10 mouse cellular contexts compared by ENCODE assay signal in genomic region chr16:11086856-11087588, GRCm38 (mm10). TPM values are rescaled to one million over a fixed set of nuclear protein-coding genes. Genes with fewer than 3 reads are reported as not detected.
DNase-seq lines count a peak whose midpoint lies in the region; ATAC-seq and TF ChIP-seq lines count a peak whose summit lies in the region.
"Had no signal": no experiment of that assay in that cellular context is flagged by ENCODE, and none has a peak within 500 bp of the region (broad histone marks: within the 10 kb centered on the region; RNA-seq: fewer than 3 reads in every experiment).

No protein-coding gene starts in this region.

- DNase-seq in cerebellum, postnatal 36 days = no peak
- DNase-seq in liver, postnatal 0 days = no peak
- DNase-seq in adrenal gland, postnatal 14 days = no peak
- DNase-seq in heart, postnatal 14 days = no peak

- H3K27me3 ChIP-seq in liver, postnatal 0 days (ENCODE audit: insufficient read depth, low read length) = no peaks in the 10 kb centered on the region
- no peaks in the 10 kb centered on the region for H3K27me3 ChIP-seq in liver, embryonic 12.5 days (replicated peaks)
- no peaks in the 10 kb centered on the region for H3K27me3 ChIP-seq in forebrain, embryonic 12.5 days
- no peaks in the 10 kb centered on the region for H3K27me3 ChIP-seq in neural tube, embryonic 14.5 days (ENCODE audit: control insufficient read depth, insufficient read depth, low read length)
- H3K27me3 ChIP-seq: limb, embryonic 15.5 days had no signal

- no peak for TF ChIP-seq EP300 in liver, postnatal 0 days (IDR thresholded peaks at IDR 0.05; ENCODE audit: low read depth)

- H3K4me2 ChIP-seq in liver, postnatal 0 days (ENCODE audit: low read depth, low read length) = no peak overlapping the region
- H3K4me2 ChIP-seq in liver, embryonic 12.5 days = no peak overlapping the region
- no peak overlapping the region for H3K4me2 ChIP-seq in forebrain, embryonic 12.5 days
- no peak overlapping the region for H3K4me2 ChIP-seq in neural tube, embryonic 14.5 days (ENCODE audit: low read depth, low read length)
- H3K4me2 ChIP-seq: limb, embryonic 15.5 days had no signal

- TF ChIP-seq CTCF in liver, postnatal 0 days (IDR thresholded peaks at IDR 0.05; ENCODE audit: low read depth) = 0 out of 2 replicates have a peak, but pooled peaks have one; percentile 17

- intact Hi-C loops in heart, postnatal 14 days (cut with DNase I) = no loop called here

- peak; percentile 47; the same call in 1 of the 2 replicates for ATAC-seq in cerebellum, adult (ENCODE audit: insufficient number of reproducible peaks, low FRiP score, low TSS enrichment)
- ATAC-seq in liver, postnatal 0 days = no peak
- no peak for ATAC-seq in liver, embryonic 12.5 days
- peak; percentile 66; the same call in 1 of the 2 replicates for ATAC-seq in forebrain, embryonic 12.5 days (ENCODE audit: low FRiP score)
- ATAC-seq in neural tube, embryonic 14.5 days (ENCODE audit: low read depth) = peak; percentile 86

- no peak overlapping the region for H3K27ac ChIP-seq in liver, postnatal 0 days (ENCODE audit: low read depth)
- no peak overlapping the region for H3K27ac ChIP-seq in liver, embryonic 12.5 days
- H3K27ac ChIP-seq in forebrain, embryonic 12.5 days = peak overlapping the region; percentile 61
- H3K27ac ChIP-seq in neural tube, embryonic 14.5 days (ENCODE audit: low read depth, low read length) = no peak overlapping the region
- H3K27ac ChIP-seq: limb, embryonic 15.5 days had no signal

- no peaks in the 10 kb centered on the region for H3K9me3 ChIP-seq in liver, postnatal 0 days (ENCODE audit: low read length)
- H3K9me3 ChIP-seq in liver, embryonic 12.5 days (replicated peaks) = no peaks in the 10 kb centered on the region
- H3K9me3 ChIP-seq in forebrain, embryonic 12.5 days = no peaks in the 10 kb centered on the region
- H3K9me3 ChIP-seq in neural tube, embryonic 14.5 days (ENCODE audit: control insufficient read depth, low read length) = no peaks in the 10 kb centered on the region
- H3K9me3 ChIP-seq: limb, embryonic 15.5 days had no signal

- no peaks in the 10 kb centered on the region for H3K4me1 ChIP-seq in liver, postnatal 0 days (ENCODE audit: insufficient read depth)
- no peaks in the 10 kb centered on the region for H3K4me1 ChIP-seq in liver, embryonic 12.5 days
- H3K4me1 ChIP-seq in forebrain, embryonic 12.5 days = peaks cover 12% of the 10 kb centered on the region; the same call in 1 of the 2 replicates
- H3K4me1 ChIP-seq in neural tube, embryonic 14.5 days (ENCODE audit: control insufficient read depth, insufficient read depth, low read length) = no peaks in the 10 kb centered on the region
- H3K4me1 ChIP-seq: limb, embryonic 15.5 days had no signal

- H3K9ac ChIP-seq in liver, postnatal 0 days (replicated peaks) = no peak overlapping the region
- no peak overlapping the region for H3K9ac ChIP-seq in liver, embryonic 12.5 days
- H3K9ac ChIP-seq in forebrain, embryonic 12.5 days = no peak overlapping the region
- no peak overlapping the region for H3K9ac ChIP-seq in neural tube, embryonic 14.5 days (replicated peaks; ENCODE audit: low read depth, low read length)
- H3K9ac ChIP-seq: limb, embryonic 15.5 days had no signal

- peaks cover 75% of the 10 kb centered on the region for H3K36me3 ChIP-seq in liver, postnatal 0 days (replicated peaks; ENCODE audit: insufficient read depth, low read length)
- H3K36me3 ChIP-seq in liver, embryonic 12.5 days = peaks cover 96% of the 10 kb centered on the region
- peaks cover 59% of the 10 kb centered on the region for H3K36me3 ChIP-seq in forebrain, embryonic 12.5 days (replicated peaks)
- H3K36me3 ChIP-seq in neural tube, embryonic 14.5 days (ENCODE audit: control insufficient read depth, insufficient read depth, low read length) = peaks cover 48% of the 10 kb centered on the region

- H3K4me3 ChIP-seq in liver, postnatal 0 days (ENCODE audit: low read depth, low read length) = no peak overlapping the region
- H3K4me3 ChIP-seq in liver, embryonic 12.5 days = no peak overlapping the region
- no peak overlapping the region for H3K4me3 ChIP-seq in forebrain, embryonic 12.5 days (replicated peaks)
- no peak overlapping the region for H3K4me3 ChIP-seq in neural tube, embryonic 14.5 days (ENCODE audit: low read depth, low read length)
- H3K4me3 ChIP-seq: limb, embryonic 15.5 days; myocyte had no signal

- 76% methylated on average over 5 of the region's 5 CpGs for WGBS in liver, postnatal 0 days (ENCODE audit: insufficient replicate concordance)
- 85% methylated on average over 5 of the region's 5 CpGs for WGBS in liver, embryonic 12.5 days (ENCODE audit: insufficient replicate concordance)
- 29% methylated on average over 5 of the region's 5 CpGs for WGBS in forebrain, embryonic 12.5 days
- WGBS in neural tube, embryonic 14.5 days = 38% methylated on average over 5 of the region's 5 CpGs

RNA-seq across cellular contexts. Expression of gene Litaf, which starts 21.1 kb away (rescaled TPM):
- polyA plus RNA-seq in liver, postnatal 0 days (2015; fragmentation: Nextera tagmentation; extraction: Ambion mirVana) = 77.3 and 79.2 TPM in 2 replicates
- 31.7 and 34.8 TPM in 2 replicates for polyA plus RNA-seq in liver, embryonic 12.5 days (2016; fragmentation: Nextera tagmentation; extraction: Ambion mirVana)
- 50.7 and 53.6 TPM in 2 replicates for polyA plus RNA-seq in forebrain, embryonic 12.5 days (2016; fragmentation: Nextera tagmentation; extraction: Ambion mirVana)
- 20.4 and 26.7 TPM in 2 replicates for polyA plus RNA-seq in neural tube, embryonic 14.5 days (2014; fragmentation: Nextera tagmentation; extraction: Ambion mirVana)
- total RNA-seq in adrenal gland, postnatal 14 days (2021) = 38.6 and 47.5 TPM in 2 replicates
- 10 to 100 TPM; 29.5 to 30.6 TPM for total RNA-seq in heart, postnatal 14 days (2021)

RNA-seq across cellular contexts. Expression of gene Snn, which starts 26.3 kb away (rescaled TPM):
- polyA plus RNA-seq in liver, postnatal 0 days (2015; fragmentation: Nextera tagmentation; extraction: Ambion mirVana) = 4.8 and 5.0 TPM in 2 replicates
- polyA plus RNA-seq in liver, embryonic 12.5 days (2016; fragmentation: Nextera tagmentation; extraction: Ambion mirVana) = 4.9 and 6.0 TPM in 2 replicates
- polyA plus RNA-seq in forebrain, embryonic 12.5 days (2016; fragmentation: Nextera tagmentation; extraction: Ambion mirVana) = 102 and 104 TPM in 2 replicates
- 133 and 142 TPM in 2 replicates for polyA plus RNA-seq in neural tube, embryonic 14.5 days (2014; fragmentation: Nextera tagmentation; extraction: Ambion mirVana)
- total RNA-seq in adrenal gland, postnatal 14 days (2021) = 16.3 and 24.0 TPM in 2 replicates
- total RNA-seq in heart, postnatal 14 days (2021) = 10 to 100 TPM; 33.5 to 37.4 TPM

RNA-seq across cellular contexts. Expression of gene Txndc11, which starts 47.4 kb away (rescaled TPM):
- polyA plus RNA-seq in liver, postnatal 0 days (2015; fragmentation: Nextera tagmentation; extraction: Ambion mirVana) = 17.9 TPM in 2 replicates
- polyA plus RNA-seq in liver, embryonic 12.5 days (2016; fragmentation: Nextera tagmentation; extraction: Ambion mirVana) = 24.7 and 25.3 TPM in 2 replicates
- polyA plus RNA-seq in forebrain, embryonic 12.5 days (2016; fragmentation: Nextera tagmentation; extraction: Ambion mirVana) = 28.3 and 30.9 TPM in 2 replicates
- 33.0 and 33.1 TPM in 2 replicates for polyA plus RNA-seq in neural tube, embryonic 14.5 days (2014; fragmentation: Nextera tagmentation; extraction: Ambion mirVana)
- total RNA-seq in adrenal gland, postnatal 14 days (2021) = 42.1 and 42.6 TPM in 2 replicates
- 10 to 100 TPM; 17.9 to 19.4 TPM for total RNA-seq in heart, postnatal 14 days (2021)

Comparison
In these comparisons a context has a peak if more than half of its experiments do, and no peak if none do; other contexts are left out.
1. ATAC-seq: peak in cerebellum, adult (single experiment), forebrain, embryonic 12.5 days (single experiment) and neural tube, embryonic 14.5 days (single experiment); none in liver, postnatal 0 days (single experiment) and liver, embryonic 12.5 days (single experiment).
2. RNA of gene Snn, which starts 26.3 kb away (polyA plus RNA-seq): 133 to 142 TPM in neural tube, embryonic 14.5 days and 102 to 104 TPM in forebrain, embryonic 12.5 days; 4.9 to 6.0 TPM in liver, embryonic 12.5 days and 4.8 to 5.0 TPM in liver, postnatal 0 days; every median in the first group is over 10 times any median in the second.